Mouse (Mus musculus): ENCODE data around the gene Lyl1. TPM values are rescaled to one million over a fixed set of nuclear protein-coding genes. Genes with fewer than 3 reads are reported as not detected.
A peak's percentile ranks its signal among the peaks of the same experiment; 100 is the strongest.

Lyl1 gene
- polyA plus RNA-seq, 1 experiment from 2014 or later: 4.4 TPM

GRCm38 (mm10) chr8:84718959-84719690 is 17.9 kb downstream of the Lyl1 start:
- Histone ChIP-seq H3K4me1 (peaks cover 40% of the 10 kb centered on the region), H3K27ac (no peak overlapping the region), H3K36me3 (peaks cover 4% of the 10 kb centered on the region; the same call in 1 of the 2 replicates), H3K27me3 (replicated peaks) (peaks cover 58% of the 10 kb centered on the region), H3K4me2 (replicated peaks) (no peak overlapping the region), H3K9ac (no peak overlapping the region), H3K9me3 (no peaks in the 10 kb centered on the region), H3K4me3 (no peak overlapping the region)
- ATAC-seq (ENCODE audit: low FRiP score, low read depth): no peak
- 80% methylated on average over 5 of the region's 5 CpGs for WGBS

- Histone ChIP-seq H3K4me3 (no peak overlapping the region), H3K36me3 (peaks cover 6% of the 10 kb centered on the region), H3K27me3 (replicated peaks) (peaks cover 38% of the 10 kb centered on the region), H3K9ac (0 out of 2 replicates have a peak overlapping the region, but pooled peaks have one; percentile 6), H3K9me3 (no peaks in the 10 kb centered on the region), H3K4me2 (replicated peaks) (peak overlapping the region; percentile 18; the same call in 1 of the 2 replicates), H3K27ac (peak overlapping the region; percentile 65; the same call in 1 of the 2 replicates), H3K4me1 (peaks cover 44% of the 10 kb centered on the region)
- ATAC-seq (ENCODE audit: low FRiP score, low read depth): peak; percentile 1; the same call in 1 of the 2 replicates
- WGBS: 64% methylated on average over 6 of the region's 6 CpGs
Observed at GRCm38 (mm10) chr8:84722530-84722849, 21.2 kb downstream of the Lyl1 start.

- WGBS: 29% methylated on average over 10 of the region's 10 CpGs
- peak; percentile 67 for ATAC-seq (ENCODE audit: low FRiP score, low read depth)
- H3K27me3 ChIP-seq (replicated peaks): peaks cover 33% of the 10 kb centered on the region
- H3K9me3 ChIP-seq: no peaks in the 10 kb centered on the region
- peaks cover 48% of the 10 kb centered on the region for H3K4me1 ChIP-seq
- H3K36me3 ChIP-seq: peaks cover 6% of the 10 kb centered on the region
- H3K4me2 ChIP-seq (replicated peaks): peak within 1 kb of the TSS; percentile 18
- peak within 1 kb of the TSS; percentile 26; the same call in 1 of the 2 replicates for H3K9ac ChIP-seq
- peak within 1 kb of the TSS; percentile 65 for H3K27ac ChIP-seq
- H3K4me3 ChIP-seq: no peak within 1 kb of the TSS
Observed at GRCm38 (mm10) chr8:84722850-84723570, 21.8 kb downstream of the Lyl1 start, which contains the start of gene G430095P16Rik. Gene G430095P16Rik, plus strand, starts transcription at chr8:84723007.

- no peak overlapping the region for H3K4me3 ChIP-seq
- no peak for ATAC-seq (ENCODE audit: low FRiP score, low read depth)
- 37% methylated on average over 7 of the region's 7 CpGs for WGBS
- peak overlapping the region; percentile 26; the same call in 1 of the 2 replicates for H3K9ac ChIP-seq
- peak overlapping the region; percentile 65 for H3K27ac ChIP-seq
- H3K36me3 ChIP-seq: peaks cover 6% of the 10 kb centered on the region
- peaks cover 31% of the 10 kb centered on the region for H3K27me3 ChIP-seq (replicated peaks)
- peak overlapping the region; percentile 18 for H3K4me2 ChIP-seq (replicated peaks)
- no peaks in the 10 kb centered on the region for H3K9me3 ChIP-seq
- peaks cover 54% of the 10 kb centered on the region for H3K4me1 ChIP-seq
Observed at GRCm38 (mm10) chr8:84723571-84723900, 22.3 kb downstream of the Lyl1 start.

GRCm38 (mm10) chr8:84724683-84725082 is 23.4 kb downstream of the Lyl1 start:
- Histone ChIP-seq H3K9me3 (no peaks in the 10 kb centered on the region), H3K36me3 (peaks cover 6% of the 10 kb centered on the region), H3K9ac (no peak overlapping the region), H3K4me2 (replicated peaks) (peak overlapping the region; percentile 15), H3K27ac (no peak overlapping the region), H3K4me3 (no peak overlapping the region), H3K4me1 (peaks cover 58% of the 10 kb centered on the region), H3K27me3 (replicated peaks) (peaks cover 22% of the 10 kb centered on the region)
- ATAC-seq (ENCODE audit: low FRiP score, low read depth): no peak
- 47% methylated on average over 9 of the region's 9 CpGs for WGBS

GRCm38 (mm10) chr8:84725246-84725940 is 24.1 kb downstream of the Lyl1 start:
- 62% methylated on average over 10 of the region's 10 CpGs for WGBS
- no peaks in the 10 kb centered on the region for H3K9me3 ChIP-seq
- H3K4me1 ChIP-seq: peaks cover 60% of the 10 kb centered on the region
- no peak overlapping the region for H3K4me3 ChIP-seq
- no peak overlapping the region for H3K9ac ChIP-seq
- H3K36me3 ChIP-seq: peaks cover 6% of the 10 kb centered on the region
- H3K27me3 ChIP-seq (replicated peaks): peaks cover 19% of the 10 kb centered on the region
- peak overlapping the region; percentile 15; the same call in 1 of the 2 replicates for H3K4me2 ChIP-seq (replicated peaks)
- H3K27ac ChIP-seq: no peak overlapping the region
- no peak for ATAC-seq (ENCODE audit: low FRiP score, low read depth)

GRCm38 (mm10) chr8:84725941-84726259 is 24.6 kb downstream of the Lyl1 start:
- Histone ChIP-seq H3K4me2 (replicated peaks) (no peak overlapping the region), H3K4me3 (no peak overlapping the region), H3K27ac (no peak overlapping the region), H3K9ac (no peak overlapping the region), H3K4me1 (peaks cover 65% of the 10 kb centered on the region), H3K27me3 (replicated peaks) (peaks cover 15% of the 10 kb centered on the region), H3K36me3 (peaks cover 6% of the 10 kb centered on the region; the same call in 1 of the 2 replicates), H3K9me3 (no peaks in the 10 kb centered on the region)
- ATAC-seq (ENCODE audit: low FRiP score, low read depth): no peak
- WGBS: 23% methylated on average over 3 of the region's 3 CpGs

GRCm38 (mm10) chr8:84728474-84728873 is 27.2 kb downstream of the Lyl1 start:
- no peak overlapping the region for H3K9ac ChIP-seq
- peaks cover 30% of the 10 kb centered on the region for H3K27me3 ChIP-seq (replicated peaks)
- no peak overlapping the region; the same call in none of the 2 replicates for H3K27ac ChIP-seq
- WGBS: 59% methylated on average over 3 of the region's 3 CpGs
- H3K9me3 ChIP-seq: no peaks in the 10 kb centered on the region
- peak overlapping the region; percentile 1; the same call in 1 of the 2 replicates for H3K4me2 ChIP-seq (replicated peaks)
- peaks cover 76% of the 10 kb centered on the region for H3K4me1 ChIP-seq
- no peak overlapping the region for H3K4me3 ChIP-seq
- H3K36me3 ChIP-seq: peaks cover 6% of the 10 kb centered on the region; the same call in 1 of the 2 replicates
- ATAC-seq (ENCODE audit: low FRiP score, low read depth): peak; percentile 77

GRCm38 (mm10) chr8:84729921-84730362 is 28.7 kb downstream of the Lyl1 start:
- 92% methylated on average over 16 of the region's 16 CpGs for WGBS
- peaks cover 62% of the 10 kb centered on the region for H3K4me1 ChIP-seq
- no peak for ATAC-seq (ENCODE audit: low FRiP score, low read depth)

GRCm38 (mm10) chr8:84730541-84731370 is 29.5 kb downstream of the Lyl1 start:
- peak overlapping the region; percentile 57; the same call in 1 of the 2 replicates for H3K27ac ChIP-seq
- WGBS: 43% methylated on average over 9 of the region's 9 CpGs
- ATAC-seq (ENCODE audit: low FRiP score, low read depth): 0 out of 2 replicates have a peak, but pooled peaks have one; percentile 5
- peaks cover 33% of the 10 kb centered on the region for H3K27me3 ChIP-seq (replicated peaks)
- peak overlapping the region; percentile 14; the same call in 1 of the 2 replicates for H3K4me2 ChIP-seq (replicated peaks)
- H3K4me3 ChIP-seq: no peak overlapping the region
- H3K4me1 ChIP-seq: peaks cover 55% of the 10 kb centered on the region
- H3K36me3 ChIP-seq: peaks cover 3% of the 10 kb centered on the region; the same call in 1 of the 2 replicates
- H3K9me3 ChIP-seq: no peaks in the 10 kb centered on the region
- no peak overlapping the region for H3K9ac ChIP-seq

More at GRCm38 (mm10) chr8:84729921-84730362, 28.7 kb downstream of the Lyl1 start:
- 0 out of 2 replicates have a peak overlapping the region, but pooled peaks have one; percentile 14 for H3K4me2 ChIP-seq (replicated peaks)
- no peak overlapping the region for H3K4me3 ChIP-seq
- no peaks in the 10 kb centered on the region for H3K9me3 ChIP-seq
- no peak overlapping the region for H3K9ac ChIP-seq
- H3K36me3 ChIP-seq: peaks cover 4% of the 10 kb centered on the region; the same call in 1 of the 2 replicates
- peaks cover 30% of the 10 kb centered on the region for H3K27me3 ChIP-seq (replicated peaks)
- 0 out of 2 replicates have a peak overlapping the region, but pooled peaks have one; percentile 57 for H3K27ac ChIP-seq

Data from neural tube, embryonic 12.5 days (tissue).